Comparison of ENCODE assay signal across 17 mouse cellular contexts in genomic region chr7:142326714-142327445, GRCm38 (mm10). TPM values are rescaled to one million over a fixed set of nuclear protein-coding genes. Genes with fewer than 3 reads are reported as not detected.
A peak's percentile ranks its signal among the peaks of the same experiment; 100 is the strongest.
DNase-seq lines count a peak whose midpoint lies in the region; ATAC-seq and TF ChIP-seq lines count a peak whose summit lies in the region.
"Had no signal": no experiment of that assay in that cellular context is flagged by ENCODE, and none has a peak within 500 bp of the region (broad histone marks: within the 10 kb centered on the region; RNA-seq: fewer than 3 reads in every experiment).

No protein-coding gene starts in this region.

- WGBS in hindbrain, embryonic 10.5 days = 69% methylated on average over 9 of the region's 9 CpGs
- 66% methylated on average over 9 of the region's 9 CpGs for WGBS in hindbrain, postnatal 0 days
- 79% methylated on average over 9 of the region's 9 CpGs for WGBS in midbrain, embryonic 10.5 days
- 71% methylated on average over 9 of the region's 9 CpGs for WGBS in midbrain, embryonic 15.5 days
- WGBS in stomach, embryonic 16.5 days = 26% methylated on average over 9 of the region's 9 CpGs

- no peaks in the 10 kb centered on the region for H3K9me3 ChIP-seq in hindbrain, embryonic 10.5 days
- no peaks in the 10 kb centered on the region for H3K9me3 ChIP-seq in hindbrain, postnatal 0 days (ENCODE audit: low read length)
- H3K9me3 ChIP-seq in midbrain, embryonic 10.5 days (replicated peaks) = no peaks in the 10 kb centered on the region
- no peaks in the 10 kb centered on the region for H3K9me3 ChIP-seq in midbrain, embryonic 15.5 days
- no peaks in the 10 kb centered on the region for H3K9me3 ChIP-seq in stomach, embryonic 16.5 days (replicated peaks; ENCODE audit: control insufficient read depth, low read length)
- H3K9me3 ChIP-seq: midbrain, embryonic 12.5 days had no signal

- no peak overlapping the region for H3K9ac ChIP-seq in hindbrain, postnatal 0 days (replicated peaks; ENCODE audit: low read length)
- no peak overlapping the region for H3K9ac ChIP-seq in midbrain, embryonic 15.5 days
- H3K9ac ChIP-seq in stomach, embryonic 16.5 days (ENCODE audit: low read length) = peak overlapping the region; percentile 7; the same call in 1 of the 2 replicates
- H3K9ac ChIP-seq: liver, embryonic 14.5 days; midbrain, embryonic 12.5 days had no signal

- H3K27me3 ChIP-seq in hindbrain, embryonic 10.5 days (ENCODE audit: insufficient read depth, poor library complexity, severe bottlenecking) = no peaks in the 10 kb centered on the region
- H3K27me3 ChIP-seq in hindbrain, postnatal 0 days (ENCODE audit: insufficient read depth, low read length) = no peaks in the 10 kb centered on the region
- H3K27me3 ChIP-seq in midbrain, embryonic 10.5 days (ENCODE audit: low read depth, poor library complexity, severe bottlenecking) = no peaks in the 10 kb centered on the region
- H3K27me3 ChIP-seq in midbrain, embryonic 15.5 days (replicated peaks) = no peaks in the 10 kb centered on the region
- H3K27me3 ChIP-seq in stomach, embryonic 16.5 days (ENCODE audit: control insufficient read depth, insufficient read depth, low read length) = no peaks in the 10 kb centered on the region
- H3K27me3 ChIP-seq: midbrain, embryonic 12.5 days had no signal

- no peak for TF ChIP-seq CTCF in hindbrain, postnatal 0 days (IDR thresholded peaks at IDR 0.05; ENCODE audit: low read depth)

- peaks cover 28% of the 10 kb centered on the region for H3K4me1 ChIP-seq in hindbrain, embryonic 10.5 days (replicated peaks)
- H3K4me1 ChIP-seq in hindbrain, postnatal 0 days (ENCODE audit: insufficient read depth, low read length) = no peaks in the 10 kb centered on the region
- H3K4me1 ChIP-seq in midbrain, embryonic 10.5 days = peaks cover 25% of the 10 kb centered on the region
- no peaks in the 10 kb centered on the region for H3K4me1 ChIP-seq in midbrain, embryonic 15.5 days
- H3K4me1 ChIP-seq in stomach, embryonic 16.5 days (ENCODE audit: control insufficient read depth, insufficient read depth, low read length) = peaks cover 25% of the 10 kb centered on the region
- H3K4me1 ChIP-seq: midbrain, embryonic 12.5 days had no signal

- H3K27ac ChIP-seq in hindbrain, embryonic 10.5 days = peak overlapping the region; percentile 43; the same call in 1 of the 2 replicates
- H3K27ac ChIP-seq in hindbrain, postnatal 0 days = no peak overlapping the region
- 0 out of 2 replicates have a peak overlapping the region, but pooled peaks have one; percentile 1 for H3K27ac ChIP-seq in midbrain, embryonic 10.5 days (replicated peaks)
- no peak overlapping the region for H3K27ac ChIP-seq in midbrain, embryonic 15.5 days
- peak overlapping the region; percentile 89 for H3K27ac ChIP-seq in stomach, embryonic 16.5 days (ENCODE audit: low read length)
- H3K27ac ChIP-seq: layer of hippocampus, adult 2 months; liver, embryonic 14.5 days; midbrain, embryonic 12.5 days had no signal

- no peak for ATAC-seq in hindbrain, postnatal 0 days
- no peak for ATAC-seq in midbrain, embryonic 15.5 days (replicated peaks)
- ATAC-seq in stomach, embryonic 16.5 days (ENCODE audit: insufficient read depth, low FRiP score) = peak; percentile 57
- ATAC-seq in granulocyte monocyte progenitor cell, adult 5-6 weeks (replicated peaks; ENCODE audit: poor library complexity, severe bottlenecking) = no peak

- no peaks in the 10 kb centered on the region for H3K36me3 ChIP-seq in hindbrain, embryonic 10.5 days
- no peaks in the 10 kb centered on the region for H3K36me3 ChIP-seq in hindbrain, postnatal 0 days (ENCODE audit: insufficient read depth, low read length)
- no peaks in the 10 kb centered on the region for H3K36me3 ChIP-seq in midbrain, embryonic 10.5 days
- no peaks in the 10 kb centered on the region for H3K36me3 ChIP-seq in midbrain, embryonic 15.5 days (replicated peaks)
- no peaks in the 10 kb centered on the region for H3K36me3 ChIP-seq in stomach, embryonic 16.5 days (ENCODE audit: control insufficient read depth, insufficient read depth, low read length)
- H3K36me3 ChIP-seq: midbrain, embryonic 12.5 days had no signal

- no peak overlapping the region for H3K4me2 ChIP-seq in hindbrain, postnatal 0 days (ENCODE audit: low read depth, low read length)
- H3K4me2 ChIP-seq in midbrain, embryonic 15.5 days = no peak overlapping the region
- no peak overlapping the region for H3K4me2 ChIP-seq in stomach, embryonic 16.5 days (ENCODE audit: low read depth, low read length)
- H3K4me2 ChIP-seq: midbrain, embryonic 12.5 days had no signal

- DNase-seq in adrenal gland, adult (ENCODE audit: inconsistent age in 2 of 2, low spot score in 1 of 2) = peak; percentile 55 to 68
- DNase-seq in adrenal gland, postnatal 10 days = no peak
- no peak for DNase-seq in hindbrain, embryonic 10.5 days (ENCODE audit: low spot score)
- DNase-seq in hindbrain, postnatal 0 days (ENCODE audit: low spot score) = no peak
- DNase-seq in midbrain, embryonic 10.5 days (ENCODE audit: low spot score) = no peak
- DNase-seq: cerebellum, adult 9-11 months; gastrocnemius, postnatal 36 days; retina, postnatal 1 day had no signal

- H3K4me3 ChIP-seq in hindbrain, embryonic 10.5 days = no peak overlapping the region
- H3K4me3 ChIP-seq in hindbrain, postnatal 0 days (ENCODE audit: low read length) = no peak overlapping the region
- H3K4me3 ChIP-seq in midbrain, embryonic 10.5 days = no peak overlapping the region
- H3K4me3 ChIP-seq in midbrain, embryonic 15.5 days = no peak overlapping the region
- H3K4me3 ChIP-seq in stomach, embryonic 16.5 days (replicated peaks; ENCODE audit: low read length) = no peak overlapping the region
- H3K4me3 ChIP-seq: erythroblast, embryonic 14.5 days; layer of hippocampus, adult 2 months; midbrain, embryonic 12.5 days had no signal

RNA-seq across cellular contexts. Expression of gene Krtap5-4, which starts 23.5 kb away (rescaled TPM):
- not detected for total RNA-seq in adrenal gland, postnatal 10 days (2021)
- polyA plus RNA-seq in hindbrain, embryonic 10.5 days (2016; fragmentation: Nextera tagmentation; extraction: Ambion mirVana) = not detected in 2 replicates
- total RNA-seq in hindbrain, postnatal 0 days (2014; rRNA removed) = not detected in 2 replicates
- not detected in 2 replicates for polyA plus RNA-seq in hindbrain, postnatal 0 days (2015; fragmentation: Nextera tagmentation; extraction: Ambion mirVana)
- not detected in 2 replicates for polyA plus RNA-seq in midbrain, embryonic 10.5 days (2016; fragmentation: Nextera tagmentation; extraction: Ambion mirVana)
- not detected in 2 replicates for polyA plus RNA-seq in midbrain, embryonic 15.5 days (2015; fragmentation: Nextera tagmentation; extraction: Ambion mirVana)
- not detected in 2 replicates for polyA plus RNA-seq in stomach, embryonic 16.5 days (2015; fragmentation: Nextera tagmentation; extraction: Ambion mirVana)
- not detected in 2 replicates for total RNA-seq in granulocyte monocyte progenitor cell, adult 5-6 weeks (2014; fragmentation: Nextera tagmentation)
- not detected in 2 replicates for total RNA-seq in granulocyte monocyte progenitor cell, adult 5-6 weeks (2017)
- total RNA-seq: gastrocnemius, postnatal 36 days; layer of hippocampus, adult 2 months; left cerebral cortex, postnatal 10 days had no signal
- polyA plus RNA-seq: erythroblast, embryonic 14.5 days; liver, embryonic 14.5 days; midbrain, embryonic 12.5 days; neural tube, embryonic 11.5 days had no signal

RNA-seq across cellular contexts. Expression of gene Krtap5-1, which starts 30.0 kb away (rescaled TPM):
- not detected for total RNA-seq in adrenal gland, postnatal 10 days (2021)
- not detected in 2 replicates for polyA plus RNA-seq in hindbrain, embryonic 10.5 days (2016; fragmentation: Nextera tagmentation; extraction: Ambion mirVana)
- total RNA-seq in hindbrain, postnatal 0 days (2014; rRNA removed) = not detected in 2 replicates
- polyA plus RNA-seq in hindbrain, postnatal 0 days (2015; fragmentation: Nextera tagmentation; extraction: Ambion mirVana) = not detected in 2 replicates
- polyA plus RNA-seq in midbrain, embryonic 10.5 days (2016; fragmentation: Nextera tagmentation; extraction: Ambion mirVana) = not detected in 2 replicates
- not detected in 2 replicates for polyA plus RNA-seq in midbrain, embryonic 15.5 days (2015; fragmentation: Nextera tagmentation; extraction: Ambion mirVana)
- polyA plus RNA-seq in stomach, embryonic 16.5 days (2015; fragmentation: Nextera tagmentation; extraction: Ambion mirVana) = not detected in 2 replicates
- not detected in 2 replicates for total RNA-seq in granulocyte monocyte progenitor cell, adult 5-6 weeks (2014; fragmentation: Nextera tagmentation)
- not detected in 2 replicates for total RNA-seq in granulocyte monocyte progenitor cell, adult 5-6 weeks (2017)
- total RNA-seq: gastrocnemius, postnatal 36 days; layer of hippocampus, adult 2 months; left cerebral cortex, postnatal 10 days had no signal
- polyA plus RNA-seq: erythroblast, embryonic 14.5 days; liver, embryonic 14.5 days; midbrain, embryonic 12.5 days; neural tube, embryonic 11.5 days had no signal

RNA-seq across cellular contexts. Expression of gene Ifitm10, which starts 46.7 kb away (rescaled TPM):
- 1 to 10 TPM; 3.5 to 3.6 TPM for total RNA-seq in adrenal gland, postnatal 10 days (2021)
- 0.63 and 1.1 TPM in 2 replicates for polyA plus RNA-seq in hindbrain, embryonic 10.5 days (2016; fragmentation: Nextera tagmentation; extraction: Ambion mirVana)
- 22.7 and 25.4 TPM in 2 replicates for total RNA-seq in hindbrain, postnatal 0 days (2014; rRNA removed)
- 17.2 and 19.9 TPM in 2 replicates for polyA plus RNA-seq in hindbrain, postnatal 0 days (2015; fragmentation: Nextera tagmentation; extraction: Ambion mirVana)
- 0.41 and 0.50 TPM in 2 replicates for polyA plus RNA-seq in midbrain, embryonic 10.5 days (2016; fragmentation: Nextera tagmentation; extraction: Ambion mirVana)
- polyA plus RNA-seq in midbrain, embryonic 15.5 days (2015; fragmentation: Nextera tagmentation; extraction: Ambion mirVana) = 9.5 and 10.1 TPM in 2 replicates
- 3.7 and 5.2 TPM in 2 replicates for polyA plus RNA-seq in stomach, embryonic 16.5 days (2015; fragmentation: Nextera tagmentation; extraction: Ambion mirVana)
- 1.5 TPM in 1 of 2 replicates, not detected in the other for total RNA-seq in granulocyte monocyte progenitor cell, adult 5-6 weeks (2014; fragmentation: Nextera tagmentation)
- not detected in 2 replicates for total RNA-seq in granulocyte monocyte progenitor cell, adult 5-6 weeks (2017)
- polyA plus RNA-seq: neural tube, embryonic 11.5 days had no signal

RNA-seq across cellular contexts. Expression of gene Gm4559, which starts 52.7 kb away (rescaled TPM):
- not detected for total RNA-seq in adrenal gland, postnatal 10 days (2021)
- polyA plus RNA-seq in hindbrain, embryonic 10.5 days (2016; fragmentation: Nextera tagmentation; extraction: Ambion mirVana) = not detected in 2 replicates
- not detected in 2 replicates for total RNA-seq in hindbrain, postnatal 0 days (2014; rRNA removed)
- polyA plus RNA-seq in hindbrain, postnatal 0 days (2015; fragmentation: Nextera tagmentation; extraction: Ambion mirVana) = not detected in 2 replicates
- not detected in 2 replicates for polyA plus RNA-seq in midbrain, embryonic 10.5 days (2016; fragmentation: Nextera tagmentation; extraction: Ambion mirVana)
- polyA plus RNA-seq in midbrain, embryonic 15.5 days (2015; fragmentation: Nextera tagmentation; extraction: Ambion mirVana) = not detected in 2 replicates
- polyA plus RNA-seq in stomach, embryonic 16.5 days (2015; fragmentation: Nextera tagmentation; extraction: Ambion mirVana) = not detected in 2 replicates
- total RNA-seq in granulocyte monocyte progenitor cell, adult 5-6 weeks (2014; fragmentation: Nextera tagmentation) = not detected in 2 replicates
- not detected in 2 replicates for total RNA-seq in granulocyte monocyte progenitor cell, adult 5-6 weeks (2017)
- total RNA-seq: gastrocnemius, postnatal 36 days; layer of hippocampus, adult 2 months; left cerebral cortex, postnatal 10 days had no signal
- polyA plus RNA-seq: erythroblast, embryonic 14.5 days; liver, embryonic 14.5 days; midbrain, embryonic 12.5 days; neural tube, embryonic 11.5 days had no signal

RNA-seq across cellular contexts. Expression of gene Gm49369, which starts 55.6 kb away (rescaled TPM):
- total RNA-seq in adrenal gland, postnatal 10 days (2021) = 1 to 10 TPM in 1 of 2 experiments, under 1 TPM in 1; 0.73 to 3.7 TPM
- 1.5 TPM in 1 of 2 replicates, not detected in the other for polyA plus RNA-seq in hindbrain, embryonic 10.5 days (2016; fragmentation: Nextera tagmentation; extraction: Ambion mirVana)
- total RNA-seq in hindbrain, postnatal 0 days (2014; rRNA removed) = 1.0 TPM in 1 of 2 replicates, not detected in the other
- 2.1 and 2.9 TPM in 2 replicates for polyA plus RNA-seq in hindbrain, postnatal 0 days (2015; fragmentation: Nextera tagmentation; extraction: Ambion mirVana)
- polyA plus RNA-seq in midbrain, embryonic 10.5 days (2016; fragmentation: Nextera tagmentation; extraction: Ambion mirVana) = 0.75 TPM in 1 of 2 replicates, not detected in the other
- 1.4 and 4.4 TPM in 2 replicates for polyA plus RNA-seq in midbrain, embryonic 15.5 days (2015; fragmentation: Nextera tagmentation; extraction: Ambion mirVana)
- polyA plus RNA-seq in stomach, embryonic 16.5 days (2015; fragmentation: Nextera tagmentation; extraction: Ambion mirVana) = 0.96 TPM in 1 of 2 replicates, not detected in the other
- not detected in 2 replicates for total RNA-seq in granulocyte monocyte progenitor cell, adult 5-6 weeks (2014; fragmentation: Nextera tagmentation)
- 38.0 and 63.2 TPM in 2 replicates for total RNA-seq in granulocyte monocyte progenitor cell, adult 5-6 weeks (2017)
- polyA plus RNA-seq: midbrain, embryonic 12.5 days; neural tube, embryonic 11.5 days had no signal

Comparison
In these comparisons a context has a peak if more than half of its experiments do, and no peak if none do; other contexts are left out.
1. DNase-seq: peak in adrenal gland, adult (2 of 2); none in adrenal gland, postnatal 10 days (single experiment), hindbrain, embryonic 10.5 days (single experiment), hindbrain, postnatal 0 days (single experiment) and midbrain, embryonic 10.5 days (single experiment).
2. H3K27ac ChIP-seq: peak in hindbrain, embryonic 10.5 days (single experiment), midbrain, embryonic 10.5 days (single experiment) and stomach, embryonic 16.5 days (single experiment); none in hindbrain, postnatal 0 days (single experiment) and midbrain, embryonic 15.5 days (single experiment).